Mouse (Mus musculus): ENCODE data around the gene Fat4.

- TF ChIP-seq USF2 (conservative IDR thresholded peaks at IDR 0.05; ENCODE audit: low read depth, low read length) (no peak), CTCF (conservative IDR thresholded peaks at IDR 0.05 in 1 of 2, IDR thresholded peaks at IDR 0.05 in 1 of 2; ENCODE audit: low read depth in 2 of 2, low read length in 2 of 2) (peak; percentile 44 to 74; a peak in 3 of 4 replicates), GABPA (IDR thresholded peaks at IDR 0.05; ENCODE audit: insufficient replicate concordance, low read depth, low read length) (no peak), KAT2A (IDR thresholded peaks at IDR 0.05; ENCODE audit: insufficient replicate concordance, low read length) (no peak), UBTF (IDR thresholded peaks at IDR 0.05; ENCODE audit: low read depth, low read length) (no peak), TCF12 (IDR thresholded peaks at IDR 0.05; ENCODE audit: low read depth, low read length) (no peak), MAZ (IDR thresholded peaks at IDR 0.05; ENCODE audit: low read depth, low read length) (no peak), JUND (conservative IDR thresholded peaks at IDR 0.05; ENCODE audit: low read depth, low read length) (no peak), BHLHE40 (IDR thresholded peaks at IDR 0.05; ENCODE audit: low read depth, low read length) (no peak), USF1 (IDR thresholded peaks at IDR 0.05; ENCODE audit: low read depth, low read length) (no peak), EP300 (IDR thresholded peaks at IDR 0.05; ENCODE audit: low read length) (no peak)
These were observed 4.0 kb upstream of the Fat4 start for GRCm38 (mm10) chr3:38882778-38883177.

Measured in CH12.LX (cell line).